Mouse (Mus musculus): ENCODE data around the gene Ell3. TPM values are rescaled to one million over a fixed set of nuclear protein-coding genes. Genes with fewer than 3 reads are reported as not detected.

Gene Ell3
- polyA plus RNA-seq, 1 experiment from 2014 or later = 3.6 TPM

DNA sequence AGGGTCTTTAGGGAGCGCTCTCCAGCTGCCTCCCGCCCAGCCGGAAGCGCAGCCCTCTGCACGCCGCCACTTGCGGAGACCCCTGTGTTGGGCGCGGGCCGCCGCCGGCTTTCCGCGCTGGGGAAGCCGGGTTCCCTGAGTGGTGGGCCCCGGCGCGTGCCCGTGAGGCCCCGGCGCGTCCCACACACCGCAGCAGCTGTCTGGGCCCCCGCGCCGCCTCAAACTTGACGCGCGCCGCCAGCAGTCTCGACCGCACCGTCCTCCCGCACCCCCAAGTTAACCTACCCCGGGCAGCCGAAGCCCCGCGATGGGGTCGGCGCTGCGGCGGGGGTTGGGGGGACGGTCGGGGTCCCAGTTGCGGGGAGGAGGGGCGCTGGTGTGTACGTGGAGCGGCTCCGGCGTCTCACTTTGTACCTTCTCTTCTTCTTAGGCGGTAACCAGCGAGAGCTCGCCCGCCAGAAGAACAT is 5.5 kb upstream of the Ell3 start:
- Histone ChIP-seq H3K27ac (ENCODE audit: low read length) (peak overlapping the region; percentile 92), H3K27me3 (ENCODE audit: control insufficient read depth, insufficient read depth, low read depth, low read length) (no peaks in the 10 kb centered on the region), H3K4me1 (ENCODE audit: control insufficient read depth, low read depth, low read length) (peaks cover 22% of the 10 kb centered on the region), H3K9me3 (replicated peaks; ENCODE audit: control insufficient read depth, low read length) (no peaks in the 10 kb centered on the region), H3K4me3 (ENCODE audit: low read depth, low read length) (peak overlapping the region; percentile 99), H3K4me2 (ENCODE audit: low read depth, low read length) (peak overlapping the region; percentile 89), H3K36me3 (ENCODE audit: control insufficient read depth, insufficient read depth) (0 out of 2 replicates have a peak, but pooled peaks cover 3% of the 10 kb centered on the region), H3K9ac (ENCODE audit: low read depth, low read length) (peak overlapping the region; percentile 99)
- 0% methylated on average over 51 of the region's 54 CpGs for WGBS (ENCODE audit: insufficient replicate concordance)
- ATAC-seq (ENCODE audit: low read depth) = peak; percentile 3; the same call in 1 of the 2 replicates

DNA sequence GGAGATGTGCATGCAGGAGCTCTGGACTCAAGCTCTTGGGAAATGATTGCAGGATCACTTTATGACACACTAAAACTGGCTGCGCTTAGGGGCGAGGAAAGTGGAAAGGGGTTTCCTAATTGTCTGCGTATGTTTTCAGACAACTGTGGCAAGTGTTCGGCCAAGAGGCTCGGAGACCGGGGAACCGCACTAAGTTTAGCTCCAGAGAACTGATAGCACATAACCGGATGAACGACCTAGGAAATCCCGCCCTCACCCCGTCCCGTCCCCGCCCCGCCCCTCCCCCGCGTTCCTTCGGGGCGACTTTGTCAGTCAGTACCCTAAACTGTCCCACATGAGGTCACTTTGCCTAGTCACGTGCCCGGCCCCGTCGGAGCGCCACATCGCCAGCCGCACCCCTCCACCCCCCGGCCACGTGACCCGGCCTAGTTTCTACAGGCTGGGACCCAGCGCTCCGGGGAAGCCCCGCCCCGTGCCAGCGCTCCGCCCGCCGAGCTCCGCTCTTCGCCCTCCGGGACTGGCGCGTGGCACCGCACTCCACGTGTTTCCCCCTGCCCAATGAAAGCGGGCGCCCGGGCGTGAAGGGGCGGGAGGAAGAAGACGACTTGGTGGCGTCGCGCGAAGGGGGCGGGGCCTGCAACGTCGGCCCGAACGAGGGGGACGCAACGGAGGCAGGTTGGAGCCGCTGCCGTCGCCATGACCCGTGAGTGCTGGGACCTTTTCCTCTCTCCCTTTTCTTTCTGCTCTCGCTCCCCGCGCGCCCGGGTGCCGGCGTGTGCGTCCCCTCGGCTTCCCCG is 4.9 kb upstream of the Ell3 start, which contains the start of gene Serf2:
Gene Serf2, plus strand, starts transcription at position 457 of the 797 bp plus-strand sequence.
- under 1% methylated on average over 65 of the region's 74 CpGs for WGBS (ENCODE audit: insufficient replicate concordance)
- Histone ChIP-seq H3K9me3 (replicated peaks; ENCODE audit: control insufficient read depth, low read length) (no peaks in the 10 kb centered on the region), H3K4me3 (ENCODE audit: low read depth, low read length) (peak within 1 kb of the TSS; percentile 99), H3K36me3 (ENCODE audit: control insufficient read depth, insufficient read depth) (0 out of 2 replicates have a peak, but pooled peaks cover 3% of the 10 kb centered on the region), H3K27me3 (ENCODE audit: control insufficient read depth, insufficient read depth, low read depth, low read length) (no peaks in the 10 kb centered on the region), H3K9ac (ENCODE audit: low read depth, low read length) (peak within 1 kb of the TSS; percentile 99), H3K4me1 (ENCODE audit: control insufficient read depth, low read depth, low read length) (peaks cover 22% of the 10 kb centered on the region), H3K4me2 (ENCODE audit: low read depth, low read length) (peak within 1 kb of the TSS; percentile 89), H3K27ac (ENCODE audit: low read length) (peak within 1 kb of the TSS; percentile 92)
- ATAC-seq (ENCODE audit: low read depth) = peak; percentile 97

DNA sequence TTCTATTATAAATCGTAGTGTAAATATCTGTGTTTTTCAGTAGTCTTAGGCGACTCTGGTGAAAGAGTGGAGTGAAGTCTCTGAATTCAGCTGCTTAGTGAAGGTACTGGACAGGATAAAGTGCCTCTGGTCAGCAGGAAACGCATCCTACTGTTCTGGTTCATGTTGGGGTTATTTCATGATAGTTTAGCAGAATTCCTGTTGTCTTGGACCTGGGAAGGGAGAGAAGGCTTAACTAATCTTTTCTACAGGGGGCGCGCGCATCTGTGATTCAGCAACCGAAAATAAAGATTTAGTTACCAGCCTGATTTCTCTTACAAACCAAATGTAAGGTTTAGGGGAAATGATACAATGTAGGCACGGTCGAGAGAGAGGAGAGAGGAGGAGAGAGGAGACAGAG is 4.1 kb upstream of the Ell3 start:
- peak overlapping the region; percentile 83 for H3K27ac ChIP-seq (ENCODE audit: low read length)
- 0 out of 2 replicates have a peak, but pooled peaks cover 3% of the 10 kb centered on the region for H3K36me3 ChIP-seq (ENCODE audit: control insufficient read depth, insufficient read depth)
- no peaks in the 10 kb centered on the region for H3K27me3 ChIP-seq (ENCODE audit: control insufficient read depth, insufficient read depth, low read depth, low read length)
- peak overlapping the region; percentile 99 for H3K4me3 ChIP-seq (ENCODE audit: low read depth, low read length)
- H3K4me2 ChIP-seq (ENCODE audit: low read depth, low read length) = peak overlapping the region; percentile 89
- WGBS (ENCODE audit: insufficient replicate concordance) = 14% methylated on average over 9 of the region's 9 CpGs
- ATAC-seq (ENCODE audit: low read depth) = no peak
- peak overlapping the region; percentile 65 for H3K9ac ChIP-seq (ENCODE audit: low read depth, low read length)
- no peaks in the 10 kb centered on the region for H3K9me3 ChIP-seq (replicated peaks; ENCODE audit: control insufficient read depth, low read length)
- H3K4me1 ChIP-seq (ENCODE audit: control insufficient read depth, low read depth, low read length) = peaks cover 23% of the 10 kb centered on the region

DNA sequence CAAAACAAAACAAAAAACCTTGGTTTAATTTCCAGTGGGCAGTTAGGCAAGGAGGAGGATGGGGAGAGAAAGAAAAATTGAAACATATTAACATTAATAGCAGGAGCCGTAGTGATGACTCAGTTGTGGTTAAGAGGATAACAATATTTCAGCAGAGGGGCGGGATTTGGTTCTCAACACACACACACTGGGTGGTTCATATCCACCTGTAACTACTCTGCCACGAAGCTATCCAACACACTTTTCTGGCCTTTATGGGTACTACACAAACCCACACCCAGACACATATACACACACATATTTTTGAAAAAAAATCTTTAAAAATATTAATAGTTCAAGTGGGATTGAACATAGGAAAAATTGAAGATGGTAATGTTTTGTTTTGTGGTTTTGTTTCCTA is 2.9 kb upstream of the Ell3 start:
- H3K36me3 ChIP-seq (ENCODE audit: control insufficient read depth, insufficient read depth) = no peaks in the 10 kb centered on the region
- H3K9ac ChIP-seq (ENCODE audit: low read depth, low read length) = no peak overlapping the region
- peaks cover 31% of the 10 kb centered on the region for H3K4me1 ChIP-seq (ENCODE audit: control insufficient read depth, low read depth, low read length)
- no peak overlapping the region for H3K27ac ChIP-seq (ENCODE audit: low read length)
- H3K27me3 ChIP-seq (ENCODE audit: control insufficient read depth, insufficient read depth, low read depth, low read length) = peaks cover 2% of the 10 kb centered on the region
- H3K4me2 ChIP-seq (ENCODE audit: low read depth, low read length) = no peak overlapping the region
- H3K9me3 ChIP-seq (replicated peaks; ENCODE audit: control insufficient read depth, low read length) = no peaks in the 10 kb centered on the region
- ATAC-seq (ENCODE audit: low read depth) = no peak
- 30% methylated on average over 3 of the region's 3 CpGs for WGBS (ENCODE audit: insufficient replicate concordance)
- H3K4me3 ChIP-seq (ENCODE audit: low read depth, low read length) = no peak overlapping the region

DNA sequence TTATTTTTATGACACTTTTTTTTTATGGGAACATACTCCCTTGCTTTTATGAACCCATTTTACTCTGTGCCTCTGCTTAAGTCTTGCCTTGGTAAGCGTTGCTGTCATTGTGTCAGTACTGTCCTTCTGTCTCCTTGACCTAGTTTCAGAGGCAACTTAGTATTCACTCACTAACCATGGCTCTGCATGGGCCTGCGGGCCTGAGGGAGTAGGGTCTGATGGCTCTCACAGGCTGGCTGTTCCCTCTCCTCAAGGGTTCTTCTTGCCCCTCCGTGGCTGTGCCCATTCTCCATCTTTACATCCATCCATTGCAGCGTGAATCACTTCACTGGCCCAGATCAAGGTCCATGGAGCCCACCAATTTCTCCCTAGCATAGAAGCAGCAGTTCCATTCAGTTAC is 2.4 kb upstream of the Ell3 start:
- peaks cover 7% of the 10 kb centered on the region for H3K27me3 ChIP-seq (ENCODE audit: control insufficient read depth, insufficient read depth, low read depth, low read length)
- H3K4me2 ChIP-seq (ENCODE audit: low read depth, low read length) = no peak overlapping the region
- no peaks in the 10 kb centered on the region for H3K9me3 ChIP-seq (replicated peaks; ENCODE audit: control insufficient read depth, low read length)
- WGBS (ENCODE audit: insufficient replicate concordance) = 74% methylated on average over 4 of the region's 4 CpGs
- H3K27ac ChIP-seq (ENCODE audit: low read length) = no peak overlapping the region
- H3K4me3 ChIP-seq (ENCODE audit: low read depth, low read length) = no peak overlapping the region
- no peaks in the 10 kb centered on the region for H3K36me3 ChIP-seq (ENCODE audit: control insufficient read depth, insufficient read depth)
- H3K9ac ChIP-seq (ENCODE audit: low read depth, low read length) = no peak overlapping the region
- ATAC-seq (ENCODE audit: low read depth) = no peak
- peaks cover 34% of the 10 kb centered on the region for H3K4me1 ChIP-seq (ENCODE audit: control insufficient read depth, low read depth, low read length)

DNA sequence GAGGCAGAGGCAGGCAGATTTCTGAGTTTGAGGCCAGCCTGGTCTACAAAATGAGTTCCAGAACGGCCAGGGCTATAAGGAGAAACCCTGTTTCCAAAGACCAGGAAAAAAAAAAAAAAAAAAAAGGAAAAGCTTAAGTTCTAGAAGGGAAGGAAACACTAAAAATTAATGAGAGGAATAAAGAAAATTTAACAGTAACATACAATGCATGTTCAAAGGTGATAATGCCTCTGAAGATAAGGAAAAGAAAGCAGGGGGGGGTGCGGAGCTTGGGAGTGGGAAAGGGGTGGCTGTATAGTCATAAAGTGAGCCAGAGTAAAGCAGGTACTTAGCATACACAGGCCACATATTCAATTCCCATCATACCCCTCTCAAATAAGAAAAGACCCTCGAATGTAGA is 1.0 kb upstream of the Ell3 start:
- Histone ChIP-seq H3K27ac (ENCODE audit: low read length) (no peak overlapping the region), H3K9me3 (replicated peaks; ENCODE audit: control insufficient read depth, low read length) (no peaks in the 10 kb centered on the region), H3K4me2 (ENCODE audit: low read depth, low read length) (no peak overlapping the region), H3K27me3 (ENCODE audit: control insufficient read depth, insufficient read depth, low read depth, low read length) (peaks cover 12% of the 10 kb centered on the region), H3K4me1 (ENCODE audit: control insufficient read depth, low read depth, low read length) (peaks cover 23% of the 10 kb centered on the region), H3K36me3 (ENCODE audit: control insufficient read depth, insufficient read depth) (no peaks in the 10 kb centered on the region), H3K4me3 (ENCODE audit: low read depth, low read length) (no peak overlapping the region), H3K9ac (ENCODE audit: low read depth, low read length) (no peak overlapping the region)
- WGBS (ENCODE audit: insufficient replicate concordance) = 49% methylated on average over 3 of the region's 3 CpGs
- no peak for ATAC-seq (ENCODE audit: low read depth)

DNA sequence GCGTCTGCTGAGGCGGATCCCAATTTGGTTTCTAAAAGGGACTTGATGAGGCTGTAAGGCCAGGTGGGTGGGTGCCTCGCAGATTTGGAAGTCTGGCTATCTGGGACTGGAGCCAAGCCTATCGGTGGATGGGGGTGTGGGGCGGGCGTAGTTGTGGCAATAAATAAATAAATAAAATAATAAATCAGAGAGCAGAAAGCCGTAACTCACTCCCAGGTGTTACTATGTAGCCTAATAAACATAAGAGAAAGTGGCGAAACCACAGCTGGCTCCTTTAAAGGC is 1.1 kb downstream of the Ell3 start:
- Histone ChIP-seq H3K4me2 (ENCODE audit: low read depth, low read length) (peak overlapping the region; percentile 92), H3K4me3 (ENCODE audit: low read depth, low read length) (peak overlapping the region; percentile 62), H3K36me3 (ENCODE audit: control insufficient read depth, insufficient read depth) (peaks cover 5% of the 10 kb centered on the region), H3K27me3 (ENCODE audit: control insufficient read depth, insufficient read depth, low read depth, low read length) (peaks cover 12% of the 10 kb centered on the region), H3K9me3 (replicated peaks; ENCODE audit: control insufficient read depth, low read length) (no peaks in the 10 kb centered on the region), H3K27ac (ENCODE audit: low read length) (peak overlapping the region; percentile 48; the same call in 1 of the 2 replicates), H3K9ac (ENCODE audit: low read depth, low read length) (peak overlapping the region; percentile 54), H3K4me1 (ENCODE audit: control insufficient read depth, low read depth, low read length) (peaks cover 19% of the 10 kb centered on the region)
- WGBS (ENCODE audit: insufficient replicate concordance) = 17% methylated on average over 8 of the region's 8 CpGs
- ATAC-seq (ENCODE audit: low read depth) = 0 out of 2 replicates have a peak, but pooled peaks have one; percentile 9

DNA sequence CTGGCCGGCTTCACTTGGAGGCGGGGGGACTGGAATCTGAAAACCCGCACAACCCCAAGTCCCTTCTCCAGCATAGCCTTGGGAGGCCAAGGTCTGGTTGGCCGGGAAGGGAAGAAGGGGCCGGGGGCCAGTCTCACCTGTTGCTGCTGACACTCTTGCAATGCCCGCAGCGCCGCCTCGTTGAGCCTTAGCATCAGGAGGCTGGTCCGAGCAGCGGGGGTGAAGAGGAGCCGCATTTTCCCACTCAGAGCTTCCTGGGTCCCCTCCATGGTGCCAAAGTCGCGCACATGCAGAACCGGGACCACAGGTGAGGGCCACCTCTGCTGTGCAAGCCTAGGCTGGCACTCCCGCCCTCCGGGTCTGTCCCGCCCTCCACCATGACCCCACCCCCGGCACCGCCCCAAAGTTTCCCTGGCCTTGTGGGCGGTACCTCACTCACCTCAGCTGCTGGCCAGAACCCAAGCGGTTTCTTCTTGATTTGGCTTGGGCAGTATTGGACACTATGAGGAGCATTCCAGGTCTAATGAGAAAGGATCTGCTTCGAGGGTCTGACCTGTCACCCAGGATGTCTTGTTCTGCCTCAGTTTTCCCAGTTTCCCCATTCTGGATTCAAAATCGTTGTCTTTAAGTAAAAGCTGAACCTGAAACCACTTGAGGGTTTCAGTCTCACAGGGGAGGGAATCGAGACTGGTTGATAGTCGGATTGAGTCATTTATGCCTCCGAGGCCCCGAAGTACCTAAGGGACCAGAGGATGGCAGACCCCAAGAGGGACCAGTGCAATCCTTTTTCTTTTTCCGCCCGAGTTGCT is 1.6 kb downstream of the Ell3 start:
- Histone ChIP-seq H3K4me1 (ENCODE audit: control insufficient read depth, low read depth, low read length) (peaks cover 16% of the 10 kb centered on the region), H3K4me2 (ENCODE audit: low read depth, low read length) (peak overlapping the region; percentile 92), H3K27me3 (ENCODE audit: control insufficient read depth, insufficient read depth, low read depth, low read length) (peaks cover 12% of the 10 kb centered on the region), H3K9ac (ENCODE audit: low read depth, low read length) (peak overlapping the region; percentile 54), H3K27ac (ENCODE audit: low read length) (peak overlapping the region; percentile 48; the same call in 1 of the 2 replicates), H3K4me3 (ENCODE audit: low read depth, low read length) (peak overlapping the region; percentile 62), H3K9me3 (replicated peaks; ENCODE audit: control insufficient read depth, low read length) (no peaks in the 10 kb centered on the region), H3K36me3 (ENCODE audit: control insufficient read depth, insufficient read depth) (peaks cover 10% of the 10 kb centered on the region)
- 3% methylated on average over 30 of the region's 30 CpGs for WGBS (ENCODE audit: insufficient replicate concordance)
- ATAC-seq (ENCODE audit: low read depth) = peak; percentile 97

Measured in liver, embryonic 16.5 days (tissue).